Mouse (Mus musculus): ENCODE data around the gene Ablim1.

The Ablim1 gene

DNA sequence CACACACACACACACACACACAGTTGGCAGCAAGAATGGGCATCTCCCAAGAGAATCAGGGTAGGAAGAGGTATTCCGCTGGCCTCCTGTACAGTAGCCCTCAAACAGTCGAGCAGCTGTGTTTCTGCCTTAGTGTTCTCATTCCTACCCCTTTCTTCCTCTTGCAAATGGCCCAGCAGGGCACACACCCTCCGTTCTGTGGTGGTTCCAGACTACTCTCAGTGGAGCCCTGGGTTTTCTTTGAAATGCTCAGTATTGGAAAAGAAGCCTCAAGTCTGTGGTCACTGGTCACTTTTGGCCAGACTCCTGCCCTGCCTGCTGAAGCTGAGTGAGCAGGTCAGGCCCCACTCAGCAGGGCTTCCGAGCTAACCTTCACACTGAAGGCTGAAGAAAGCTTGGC is 305.1 kb downstream of the Ablim1 start:
- DNase-seq (ENCODE audit: low read depth) = no peak

DNA sequence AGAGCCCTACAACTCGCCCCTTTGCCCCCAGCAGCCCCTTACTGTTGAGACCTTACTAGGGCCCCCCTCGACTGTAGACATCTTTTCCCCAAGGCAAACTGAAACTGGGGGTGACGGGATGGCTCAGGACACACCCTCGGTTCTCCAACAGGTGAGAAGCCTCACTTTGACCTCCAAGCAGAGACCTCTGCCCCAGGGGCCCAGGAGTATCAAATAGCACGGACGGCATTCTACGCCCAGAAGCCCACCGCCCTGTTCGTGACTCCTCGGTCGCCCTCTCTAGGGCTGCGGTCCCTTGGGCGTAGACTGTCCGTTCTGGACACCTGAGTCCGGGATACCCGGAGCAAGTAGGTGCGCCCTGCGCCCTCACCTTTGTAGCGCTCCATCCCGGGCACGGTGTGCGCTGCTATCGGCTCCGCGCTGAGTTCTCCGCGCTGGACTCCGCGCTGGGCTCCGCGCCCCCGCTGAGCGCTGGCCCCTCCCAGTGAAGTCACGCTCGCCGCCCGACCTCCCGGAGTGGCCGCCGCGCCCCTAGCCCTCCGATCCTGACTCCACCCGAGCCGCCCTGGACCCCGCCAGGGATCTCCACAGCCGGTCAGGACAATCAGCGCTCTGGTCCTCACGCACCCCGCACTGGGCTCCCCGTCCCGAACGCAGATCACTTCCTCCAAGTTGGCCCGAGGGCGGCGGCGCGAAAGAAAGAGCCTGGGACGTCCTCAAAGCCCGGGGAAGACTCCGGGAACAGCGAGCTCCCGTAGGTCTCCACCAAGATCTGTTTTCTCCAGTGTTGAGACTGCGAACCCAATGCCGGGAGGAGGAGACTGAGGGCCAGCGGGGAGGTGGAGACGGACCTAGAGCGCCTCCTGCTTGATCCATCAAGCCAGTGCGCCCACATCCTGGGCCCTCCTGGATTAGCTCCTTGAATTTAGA is 306.7 kb downstream of the Ablim1 start, which contains the start of gene Afap1l2:
TSS of gene Afap1l2 (minus strand) at position 448 of the 930 bp plus-strand sequence.
- no peak for DNase-seq (ENCODE audit: low read depth)

DNA sequence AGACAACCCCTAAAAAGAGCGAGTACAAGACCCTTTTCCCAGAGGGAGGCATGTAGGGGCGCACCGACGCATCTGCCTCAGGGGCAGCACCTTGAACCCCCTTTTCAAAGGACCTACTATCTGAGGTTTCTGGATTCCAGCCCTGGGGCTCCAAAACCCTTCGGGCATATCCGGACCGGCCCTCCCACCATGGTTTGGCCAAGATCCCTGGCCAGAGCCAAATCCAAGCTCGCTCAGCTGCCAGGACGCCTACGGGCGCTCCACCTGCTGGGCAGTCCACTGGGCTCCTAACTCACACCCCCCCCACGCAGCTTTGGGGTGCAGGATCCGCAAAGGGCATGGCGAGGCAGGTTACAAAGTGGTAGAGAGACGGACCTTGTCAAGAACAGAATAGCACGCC is 307.4 kb downstream of the Ablim1 start:
- no peak for DNase-seq (ENCODE audit: low read depth)

DNA sequence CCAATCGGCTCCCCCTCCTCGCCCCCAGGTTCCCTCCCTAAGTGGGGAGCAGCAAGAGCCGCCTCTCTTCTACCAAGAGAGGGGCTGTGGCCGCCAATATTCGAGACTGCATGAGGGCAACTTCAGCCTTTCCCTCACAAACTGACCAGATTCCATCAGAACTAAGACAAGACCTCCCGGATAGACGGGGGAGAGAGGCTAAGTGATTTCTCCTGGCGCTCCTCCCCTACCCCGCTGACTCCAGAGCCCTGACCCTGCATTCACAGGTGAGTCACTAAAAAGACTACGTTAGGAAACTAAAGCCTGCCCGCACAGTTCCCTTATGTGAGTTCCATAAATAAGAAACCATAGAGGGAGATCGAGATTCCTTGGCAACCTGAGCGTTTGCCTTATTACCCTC is 307.9 kb downstream of the Ablim1 start:
- DNase-seq (ENCODE audit: low read depth) = no peak

DNA sequence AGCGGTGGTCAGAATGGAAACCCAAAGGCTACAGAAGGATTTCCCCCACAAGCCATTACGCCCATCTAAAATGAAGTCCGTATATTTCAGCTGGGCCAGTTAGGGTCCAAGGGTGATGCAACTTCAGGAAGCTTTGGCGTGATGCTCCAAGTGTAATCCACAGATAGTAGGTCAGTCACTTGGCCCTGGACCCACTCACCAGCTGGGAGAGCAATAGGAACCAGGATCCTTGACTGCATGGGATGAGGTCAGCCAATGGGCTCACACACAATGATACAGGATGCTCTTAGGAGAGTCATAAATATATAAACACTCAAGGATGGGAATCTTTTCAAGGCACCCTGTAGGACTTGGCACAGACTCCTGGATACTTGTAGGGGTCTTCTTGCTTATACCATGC is 309.7 kb downstream of the Ablim1 start:
- DNase-seq (ENCODE audit: low read depth) = no peak

DNA sequence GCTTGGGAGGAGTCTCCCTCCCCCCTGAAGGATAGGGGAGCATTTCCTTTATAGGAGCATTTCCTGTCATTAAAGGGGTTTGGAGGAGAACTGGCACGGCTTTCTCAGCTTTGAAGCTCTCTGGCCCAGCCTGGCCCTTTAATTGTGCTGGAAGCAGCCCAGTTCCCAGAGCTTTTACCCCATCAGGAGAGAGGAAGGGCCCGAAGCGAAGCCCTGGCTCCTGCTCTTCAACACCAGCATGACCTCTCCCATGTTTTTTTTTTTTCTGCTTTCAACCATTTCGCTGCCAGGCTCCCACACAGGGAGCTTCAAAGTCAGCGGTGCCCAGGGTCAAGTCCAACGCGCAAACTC is 311.3 kb downstream of the Ablim1 start:
- no peak for DNase-seq (ENCODE audit: low read depth)

DNA sequence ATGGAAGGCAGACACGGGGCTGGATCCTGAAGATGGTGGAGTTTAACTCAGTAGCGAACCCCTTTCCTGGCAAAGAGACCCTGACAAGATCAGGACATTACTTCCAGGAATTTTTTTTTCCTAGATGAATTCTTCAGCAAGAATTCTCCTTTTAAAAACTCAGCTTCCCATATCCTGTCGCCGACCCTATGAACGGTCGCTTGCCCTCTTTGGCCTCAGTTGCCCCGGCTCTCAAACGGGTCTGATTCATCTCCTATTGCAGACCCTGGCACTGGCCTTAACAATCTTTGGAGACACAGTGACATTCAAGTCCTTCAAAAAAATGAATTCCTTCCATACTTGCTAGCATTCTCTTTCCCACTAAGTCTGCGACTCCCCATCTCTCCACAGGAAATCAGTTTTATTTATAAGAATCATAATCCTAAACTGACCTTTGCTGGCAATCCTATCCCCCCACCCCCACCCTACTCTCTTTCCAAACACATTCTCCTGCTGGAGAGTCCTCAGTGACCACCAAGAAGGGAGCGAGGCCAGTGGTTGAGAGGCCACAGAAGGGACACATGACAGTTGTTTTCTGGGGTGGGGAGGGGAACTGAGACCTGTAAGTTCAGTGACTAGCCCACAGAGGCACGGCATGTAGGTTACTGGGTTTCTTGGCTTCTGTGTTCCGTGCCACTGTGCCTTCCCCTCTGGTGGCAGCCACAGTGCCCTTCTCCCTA is 311.8 kb downstream of the Ablim1 start:
- DNase-seq (ENCODE audit: low read depth) = no peak

DNA sequence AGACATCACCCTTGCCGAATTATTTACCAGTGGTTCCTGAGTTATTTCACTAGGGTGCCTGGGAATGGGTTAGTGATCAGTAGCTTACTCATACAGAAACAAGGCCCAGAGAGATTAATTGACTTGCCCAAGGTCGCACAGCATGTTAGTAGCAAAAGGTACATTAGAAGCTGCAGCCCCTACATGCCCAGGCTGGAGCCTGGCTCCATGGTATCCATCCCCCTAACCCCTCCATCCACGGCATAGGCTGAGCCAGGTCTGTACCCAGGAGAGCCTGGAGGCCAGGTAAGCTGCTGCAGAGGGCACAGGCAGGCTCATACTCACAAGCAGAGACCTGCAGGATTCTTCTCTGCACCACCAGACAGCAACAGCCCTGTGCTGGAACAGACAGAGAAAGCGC is 312.8 kb downstream of the Ablim1 start:
- no peak for DNase-seq (ENCODE audit: low read depth)

DNA sequence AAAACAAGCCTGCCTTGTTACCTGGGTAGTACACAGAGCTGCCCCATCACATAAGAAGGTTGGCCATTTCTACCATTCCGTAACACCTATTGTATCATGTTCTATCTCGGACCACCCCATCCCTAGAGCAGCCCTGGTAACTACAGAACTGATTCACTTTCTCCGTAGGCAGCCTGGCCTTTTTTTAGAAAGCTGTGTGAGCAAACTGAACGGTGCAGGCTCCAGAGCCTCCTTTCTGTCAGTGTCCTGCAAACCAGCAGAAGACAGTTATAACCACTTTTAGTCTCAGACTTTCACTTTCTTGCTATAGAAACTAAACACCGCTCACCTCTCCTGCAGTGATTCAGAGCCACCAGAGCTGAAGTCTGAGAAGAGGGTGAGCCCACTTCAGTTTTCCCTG is 314.1 kb downstream of the Ablim1 start:
- no peak for DNase-seq (ENCODE audit: low read depth)

DNA sequence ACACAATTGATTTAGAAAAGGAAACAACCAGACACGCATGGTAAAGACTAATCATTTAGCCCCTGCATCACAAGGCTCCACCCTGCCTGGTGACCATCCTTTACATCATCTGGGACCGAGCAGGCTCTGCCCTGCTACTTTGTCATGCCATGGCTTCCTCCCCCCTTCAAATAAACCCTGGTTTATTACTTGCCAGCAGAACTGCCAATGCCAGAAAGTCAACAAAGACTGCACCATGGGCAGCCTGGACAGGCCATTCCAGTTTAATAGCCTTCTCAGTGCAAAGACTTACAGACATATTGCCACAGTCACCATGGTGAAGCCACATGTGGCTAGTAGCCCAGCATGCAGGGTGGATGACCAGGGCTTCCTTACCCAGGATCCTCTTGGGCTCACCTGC is 314.9 kb downstream of the Ablim1 start:
- no peak for DNase-seq (ENCODE audit: low read depth)

DNA sequence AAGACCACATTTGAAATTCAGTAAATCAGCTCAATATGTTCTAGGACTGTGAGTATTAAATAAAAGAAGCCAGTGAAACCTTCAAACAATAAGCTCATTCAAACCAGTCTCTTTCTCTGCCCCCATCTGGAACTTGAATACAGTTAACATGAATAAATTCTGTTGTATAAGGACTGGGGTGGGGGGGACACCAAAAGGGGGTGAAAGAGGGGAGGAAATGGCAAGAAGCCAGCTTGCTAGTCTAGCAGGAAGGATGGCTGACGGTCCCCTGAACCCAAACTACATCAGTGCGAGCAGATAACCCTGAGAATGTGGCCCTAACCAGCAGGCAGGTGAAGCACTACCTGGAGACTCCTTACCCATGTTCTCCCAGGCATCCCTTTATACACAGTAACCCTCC is 315.8 kb downstream of the Ablim1 start:
- no peak for DNase-seq (ENCODE audit: low read depth)

DNA sequence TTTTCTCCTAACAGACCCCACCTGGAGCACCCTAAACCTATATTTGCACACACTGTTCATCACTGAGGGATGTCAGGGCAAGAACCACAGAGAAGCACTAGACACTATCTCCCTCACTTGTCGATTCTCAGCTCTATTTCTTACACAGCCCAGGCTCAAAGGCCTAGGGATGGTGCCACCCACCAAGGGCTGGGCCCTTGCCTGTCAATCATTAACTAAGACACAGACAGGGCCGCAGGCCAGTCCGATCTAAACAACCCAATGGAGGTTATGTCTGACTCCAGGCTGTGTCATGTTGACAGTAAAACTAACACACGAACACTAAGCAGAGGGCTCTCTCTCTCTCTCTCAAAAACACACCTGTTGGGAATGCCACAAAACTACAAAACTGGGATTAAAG is 316.4 kb downstream of the Ablim1 start:
- DNase-seq (ENCODE audit: low read depth) = no peak

DNA sequence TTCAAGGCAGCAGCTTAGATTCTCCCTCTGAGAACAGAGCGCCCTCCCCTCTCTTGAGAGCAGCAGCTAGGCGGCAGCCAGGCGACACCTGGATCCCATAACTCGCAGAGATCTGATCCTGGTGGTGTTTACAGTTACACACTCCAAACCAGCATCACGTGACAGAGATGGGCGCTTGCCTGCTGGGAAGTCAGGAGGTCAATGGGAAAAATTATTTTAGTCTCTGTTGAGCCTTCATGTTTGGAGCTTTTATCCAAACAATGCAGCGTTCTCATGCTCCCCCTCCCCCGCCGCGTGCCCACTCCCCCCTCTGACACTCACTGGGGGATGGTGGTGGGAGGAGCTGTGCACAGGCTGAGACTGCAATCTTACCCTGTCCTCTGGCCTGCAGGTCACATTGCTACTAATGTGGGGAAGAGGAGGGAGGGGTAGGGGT is 317.5 kb downstream of the Ablim1 start:
- DNase-seq (ENCODE audit: low read depth) = no peak

DNA sequence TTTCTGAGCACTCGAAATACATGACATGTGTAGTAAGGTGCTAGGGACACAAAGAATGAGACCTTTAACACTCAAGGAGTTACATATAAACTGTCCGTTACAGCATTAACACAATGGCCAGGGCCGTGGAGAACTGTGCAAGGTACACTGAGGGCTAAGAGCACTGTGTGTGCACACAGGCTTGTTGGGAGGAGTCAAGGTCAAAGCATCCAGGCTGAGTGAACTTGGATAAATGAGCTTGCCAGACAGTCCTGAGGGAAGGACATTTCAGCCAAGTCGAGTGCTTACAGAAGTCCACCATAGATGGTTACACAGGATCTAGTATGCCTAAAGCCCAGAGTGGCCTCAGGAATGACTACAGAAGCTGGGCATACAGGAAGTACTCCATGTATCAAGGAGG is 319.3 kb downstream of the Ablim1 start:
- no peak for DNase-seq (ENCODE audit: low read depth)

DNA sequence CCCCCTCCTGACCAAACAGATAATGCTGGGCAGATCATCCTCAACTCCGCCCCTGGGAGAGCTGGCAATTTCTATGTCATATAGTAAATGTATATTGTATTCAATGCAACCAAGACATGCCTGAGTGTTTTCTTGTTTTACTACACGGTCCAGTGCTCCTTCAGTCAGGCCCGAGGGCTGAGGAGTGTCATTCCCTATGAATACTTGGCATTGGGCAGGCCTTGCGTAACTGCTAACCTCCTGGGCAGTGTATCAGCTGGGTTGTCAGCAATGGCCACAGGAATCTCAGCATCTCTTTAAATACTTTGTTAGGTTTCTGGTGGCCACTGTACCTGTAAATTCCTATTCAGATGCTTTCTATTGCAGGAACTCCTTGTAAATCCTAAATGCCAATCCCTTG is 320.1 kb downstream of the Ablim1 start:
- DNase-seq (ENCODE audit: low read depth) = no peak

DNA sequence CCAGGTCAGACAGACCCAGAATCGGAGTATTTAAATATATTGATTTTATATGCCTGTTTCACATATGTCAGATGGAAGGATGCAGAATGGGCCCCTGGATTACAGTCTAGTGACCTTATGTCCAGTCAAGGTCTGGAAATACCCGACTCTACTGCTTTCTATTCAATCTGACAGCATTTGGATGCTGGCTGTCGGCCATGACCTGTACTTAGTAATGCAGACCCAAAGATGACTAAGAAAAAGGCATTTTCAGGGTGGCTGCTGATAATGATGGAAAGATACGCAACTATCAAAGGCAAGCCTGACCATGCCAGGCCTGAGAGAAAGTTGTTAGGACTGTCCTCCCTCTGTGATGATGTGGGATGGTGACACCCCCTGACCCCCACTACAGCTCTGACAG is 321.0 kb downstream of the Ablim1 start:
- DNase-seq (ENCODE audit: low read depth) = no peak

DNA sequence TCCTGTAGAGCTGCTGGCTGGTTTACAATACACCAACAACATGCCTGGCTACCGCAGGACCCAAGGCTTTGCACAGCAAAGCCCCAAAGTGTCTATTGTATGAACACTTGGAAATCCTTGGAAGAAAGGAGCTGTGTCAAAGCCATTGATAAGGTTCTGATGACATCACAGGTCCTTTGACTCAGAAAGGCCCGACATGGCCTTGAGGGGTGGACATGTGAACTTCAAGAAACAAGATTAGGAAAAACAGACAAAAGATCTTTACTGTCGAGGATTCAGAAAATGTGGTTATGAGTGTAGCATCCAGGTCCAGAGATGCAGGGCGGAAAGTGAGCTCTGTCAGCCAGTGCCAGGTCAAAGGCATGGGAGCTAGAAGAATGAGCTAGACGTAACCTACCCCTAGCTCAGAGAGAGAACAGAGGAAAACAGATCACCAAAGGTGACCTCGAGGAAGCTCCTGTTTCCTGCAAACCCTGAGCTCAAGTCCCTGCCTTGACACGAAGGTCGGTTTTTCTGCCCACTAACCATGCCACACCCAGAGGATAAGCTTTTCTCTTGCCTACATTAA is 321.7 kb downstream of the Ablim1 start:
- DNase-seq (ENCODE audit: low read depth) = no peak

DNA sequence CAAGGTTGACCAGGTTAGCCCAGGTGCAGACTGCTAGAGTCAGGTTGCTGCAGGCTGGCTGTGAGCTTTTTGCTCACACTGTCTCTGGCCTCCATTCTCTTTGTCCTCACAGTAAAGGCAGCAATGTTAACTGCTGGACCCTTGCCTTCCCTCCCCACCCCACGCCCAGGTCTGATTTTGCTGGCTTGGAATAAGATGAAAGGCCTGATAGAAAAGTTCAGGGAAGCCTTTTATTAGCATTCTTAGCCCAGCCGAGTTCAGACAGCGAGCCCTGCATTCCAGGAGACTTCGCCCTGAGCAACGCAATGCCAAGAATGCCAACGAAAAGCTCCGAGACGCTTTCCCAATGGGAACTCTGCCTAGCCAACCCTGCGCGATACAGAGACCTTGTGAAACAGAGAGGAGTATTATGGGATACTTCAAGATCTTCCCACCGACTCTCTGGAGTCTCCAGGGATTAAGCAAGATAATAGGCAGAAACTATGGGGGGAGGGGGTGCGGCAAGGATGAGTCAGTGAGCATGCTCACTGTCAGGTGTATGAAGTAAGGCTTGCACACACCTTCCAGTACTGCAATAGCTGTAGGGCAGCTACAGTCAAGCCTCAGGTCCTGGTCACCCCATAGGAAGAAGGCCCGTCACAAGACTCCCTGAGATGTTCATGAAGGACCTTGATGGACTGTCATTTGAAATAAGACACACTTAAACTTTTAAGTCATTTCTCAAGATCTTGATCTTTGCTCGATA is 324.2 kb downstream of the Ablim1 start:
- no peak for DNase-seq (ENCODE audit: low read depth)

DNA sequence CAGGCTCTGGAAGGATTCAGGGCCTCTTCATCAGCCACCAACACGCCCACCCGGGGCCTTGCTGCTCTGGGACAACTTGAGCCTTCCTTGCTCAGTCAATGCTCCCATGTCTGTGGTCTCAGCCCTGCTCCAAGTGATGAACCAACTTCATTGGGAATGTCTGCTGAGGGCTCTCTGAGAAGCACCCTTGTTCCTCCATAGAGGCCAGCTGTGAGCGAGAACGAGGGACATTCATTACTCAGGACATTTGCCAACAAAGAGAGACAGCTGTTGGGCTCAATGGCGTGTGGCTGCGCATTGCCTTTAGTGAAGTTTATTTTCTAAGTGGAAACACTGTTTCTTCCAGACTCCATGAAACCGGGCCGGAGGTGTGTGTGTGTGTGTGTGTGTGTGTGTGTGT is 325.5 kb downstream of the Ablim1 start:
- no peak for DNase-seq (ENCODE audit: low read depth)

DNA sequence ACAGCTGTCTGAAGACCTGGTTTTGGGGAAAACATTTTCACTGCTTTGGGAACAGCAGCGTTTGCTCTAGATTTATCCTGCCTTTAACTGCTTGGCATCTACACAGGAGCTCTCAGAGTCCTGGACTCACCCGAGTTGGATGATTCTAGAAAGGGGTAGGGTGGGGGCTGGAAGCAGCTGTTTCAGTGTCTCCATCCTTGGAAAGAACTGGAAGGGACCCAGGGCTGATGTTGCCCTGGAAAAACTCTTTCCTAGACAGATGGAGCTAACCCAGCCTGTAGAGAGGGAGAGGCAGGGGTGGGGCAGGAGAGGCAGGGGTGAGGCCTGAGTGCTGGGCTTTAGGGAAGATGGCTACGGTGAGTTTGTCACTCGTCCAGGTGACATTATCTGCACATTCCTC is 330.5 kb downstream of the Ablim1 start:
- DNase-seq (ENCODE audit: low read depth) = no peak

DNA sequence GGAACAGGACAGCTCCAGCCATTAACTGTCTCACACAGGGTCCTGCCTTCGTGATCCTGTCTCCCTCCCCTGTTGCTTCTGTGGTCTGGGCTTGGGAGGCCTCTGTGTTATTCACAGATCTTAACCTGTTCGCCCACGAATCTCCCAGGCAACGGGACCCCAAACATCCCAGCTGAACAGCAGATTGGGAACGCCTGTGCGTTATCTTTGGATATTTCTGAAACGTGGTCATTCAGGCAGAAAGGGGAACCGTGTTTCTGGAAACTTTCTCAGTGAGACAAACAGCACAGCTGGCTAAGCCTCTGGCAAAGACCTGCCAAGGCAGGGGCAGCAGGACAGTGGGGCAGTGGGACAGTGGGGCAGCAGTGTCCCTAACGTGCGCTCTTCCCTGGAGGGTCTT is 331.0 kb downstream of the Ablim1 start:
- no peak for DNase-seq (ENCODE audit: low read depth)

Measured in c-Kit-positive CD71-negative TER-119-negative erythroid progenitor cells, embryonic 14.5 days (primary cell).